Mouse (Mus musculus): ENCODE measurements at regions not wholly inside any gene's neighbourhood (a gene's known extent, or its start where the extent isn't known, plus 50 kb on each side); places are given as distances from the start of the nearest gene placed in this dataset.

- no peak for DNase-seq (ENCODE audit: inconsistent age in 2 of 2, low spot score in 1 of 2)
These were observed 66.2 kb downstream of the A730009L09Rik start for GRCm38 (mm10) chr16:84581166-84581565.

- DNase-seq (ENCODE audit: inconsistent age in 2 of 2, low spot score in 1 of 2), result no peak
These were observed 68.4 kb downstream of the A730009L09Rik start for GRCm38 (mm10) chr16:84583323-84583722.

- no peak for DNase-seq (ENCODE audit: inconsistent age in 2 of 2, low spot score in 1 of 2)
These were observed 68.9 kb downstream of the A730009L09Rik start for GRCm38 (mm10) chr16:84583773-84584229.

- no peak for DNase-seq (ENCODE audit: inconsistent age in 2 of 2, low spot score in 1 of 2)
These were observed 69.9 kb downstream of the A730009L09Rik start for GRCm38 (mm10) chr16:84584724-84585399.

GRCm38 (mm10) chr16:84592978-84593377, 78.1 kb downstream of the A730009L09Rik start:
- no peak for DNase-seq (ENCODE audit: inconsistent age in 2 of 2, low spot score in 1 of 2)

GRCm38 (mm10) chr16:84602969-84603368, 88.0 kb downstream of the A730009L09Rik start:
- no peak for DNase-seq (ENCODE audit: inconsistent age in 2 of 2, low spot score in 1 of 2)

- no peak for DNase-seq (ENCODE audit: inconsistent age in 2 of 2, low spot score in 1 of 2)
These were observed 88.7 kb downstream of the A730009L09Rik start for GRCm38 (mm10) chr16:84603465-84604205.

- no peak for DNase-seq (ENCODE audit: inconsistent age in 2 of 2, low spot score in 1 of 2)
These were observed 89.5 kb downstream of the A730009L09Rik start for GRCm38 (mm10) chr16:84604272-84604975.

- DNase-seq (ENCODE audit: inconsistent age in 2 of 2, low spot score in 1 of 2), result no peak
These were observed 91.3 kb downstream of the A730009L09Rik start for GRCm38 (mm10) chr16:84606010-84606803.

GRCm38 (mm10) chr16:84606804-84607095, 91.8 kb downstream of the A730009L09Rik start:
- DNase-seq (ENCODE audit: inconsistent age in 2 of 2, low spot score in 1 of 2), result no peak

GRCm38 (mm10) chr16:84607503-84607902, 92.6 kb downstream of the A730009L09Rik start:
- no peak for DNase-seq (ENCODE audit: inconsistent age in 2 of 2, low spot score in 1 of 2)

- DNase-seq (ENCODE audit: inconsistent age in 2 of 2, low spot score in 1 of 2), result no peak
These were observed 100.8 kb downstream of the A730009L09Rik start for GRCm38 (mm10) chr16:84615683-84616082.

GRCm38 (mm10) chr16:84616132-84616531, 101.2 kb downstream of the A730009L09Rik start:
- no peak for DNase-seq (ENCODE audit: inconsistent age in 2 of 2, low spot score in 1 of 2)

GRCm38 (mm10) chr16:84618379-84618778, 103.5 kb downstream of the A730009L09Rik start:
- DNase-seq (ENCODE audit: inconsistent age in 2 of 2, low spot score in 1 of 2), result no peak

- no peak for DNase-seq (ENCODE audit: inconsistent age in 2 of 2, low spot score in 1 of 2)
These were observed 105.0 kb downstream of the A730009L09Rik start for GRCm38 (mm10) chr16:84619876-84620275.

GRCm38 (mm10) chr16:84620861-84621260, 105.9 kb downstream of the A730009L09Rik start:
- no peak for DNase-seq (ENCODE audit: inconsistent age in 2 of 2, low spot score in 1 of 2)

GRCm38 (mm10) chr16:84621300-84622031, 106.5 kb downstream of the A730009L09Rik start:
- DNase-seq (ENCODE audit: inconsistent age in 2 of 2, low spot score in 1 of 2), result peak; percentile 11 to 69

GRCm38 (mm10) chr16:84623346-84624085, 108.6 kb downstream of the A730009L09Rik start:
- DNase-seq (ENCODE audit: inconsistent age in 2 of 2, low spot score in 1 of 2), result no peak

GRCm38 (mm10) chr16:84624443-84625109, 109.7 kb downstream of the A730009L09Rik start:
- DNase-seq (ENCODE audit: inconsistent age in 2 of 2, low spot score in 1 of 2), result no peak
